Mouse (Mus musculus): ENCODE measurements around the gene Gm44502. TPM values are rescaled to one million over a fixed set of nuclear protein-coding genes. Genes with fewer than 3 reads are reported as not detected.
"Not testable (repeated sequence)": the region's sequence is repeated elsewhere in the genome, so short reads cannot be mapped to it uniquely, and the experiment has no call there.

Gene Gm44502
- total RNA-seq, 2 experiments from 2014 or later, result 0.52 TPM; not detected in 1

GRCm38 (mm10) chr15:89454857-89455256, 25.4 kb upstream of the Gm44502 start:
- no peak for DNase-seq (ENCODE audit: low spot score)

GRCm38 (mm10) chr15:89453865-89454478, 24.5 kb upstream of the Gm44502 start, which contains the start of gene Mapk8ip2:
Gene Mapk8ip2, plus strand, starts transcription at chr15:89453913.
- DNase-seq (ENCODE audit: low spot score), result no peak

GRCm38 (mm10) chr15:89452906-89453864, 23.7 kb upstream of the Gm44502 start:
- peak; percentile 45 for DNase-seq (ENCODE audit: low spot score)

GRCm38 (mm10) chr15:89442486-89443070, 13.1 kb upstream of the Gm44502 start:
- DNase-seq (ENCODE audit: low spot score), result no peak

GRCm38 (mm10) chr15:89435878-89436277, 6.4 kb upstream of the Gm44502 start:
- no peak for DNase-seq (ENCODE audit: low spot score)

- DNase-seq (ENCODE audit: low spot score), result no peak
Measured at GRCm38 (mm10) chr15:89434136-89434535, 4.6 kb upstream of the Gm44502 start.

GRCm38 (mm10) chr15:89432946-89433345, 3.5 kb upstream of the Gm44502 start:
- no peak for DNase-seq (ENCODE audit: low spot score)

- no peak for DNase-seq (ENCODE audit: low spot score)
Measured at GRCm38 (mm10) chr15:89431806-89432205, 2.3 kb upstream of the Gm44502 start.

- no peak for DNase-seq (ENCODE audit: low spot score)
Measured at GRCm38 (mm10) chr15:89431271-89431670, 1.8 kb upstream of the Gm44502 start.

- not testable (repeated sequence) for DNase-seq (ENCODE audit: low spot score)
Measured at GRCm38 (mm10) chr15:89430771-89431170, 1.3 kb upstream of the Gm44502 start.

GRCm38 (mm10) chr15:89430341-89430740, 845 bp upstream of the Gm44502 start:
- DNase-seq (ENCODE audit: low spot score), result no peak

GRCm38 (mm10) chr15:89428821-89429351, 610 bp downstream of the Gm44502 start:
- no peak for DNase-seq (ENCODE audit: low spot score)

GRCm38 (mm10) chr15:89428136-89428790, 1.2 kb downstream of the Gm44502 start:
- DNase-seq (ENCODE audit: low spot score), result no peak

- DNase-seq (ENCODE audit: low spot score), result peak; percentile 40
Measured at GRCm38 (mm10) chr15:89426716-89427115, 2.8 kb downstream of the Gm44502 start.

GRCm38 (mm10) chr15:89425711-89426121, 3.8 kb downstream of the Gm44502 start, which contains the start of gene Cpt1b:
Gene Cpt1b, minus strand, starts transcription at chr15:89425863.
- DNase-seq (ENCODE audit: low spot score), result peak; percentile 86

GRCm38 (mm10) chr15:89424621-89425020, 4.9 kb downstream of the Gm44502 start:
- no peak for DNase-seq (ENCODE audit: low spot score)

GRCm38 (mm10) chr15:89421938-89422337, 7.6 kb downstream of the Gm44502 start:
- DNase-seq (ENCODE audit: low spot score), result no peak

- DNase-seq (ENCODE audit: low spot score), result peak; percentile 49
Measured at GRCm38 (mm10) chr15:89415282-89415681, 14.2 kb downstream of the Gm44502 start.

GRCm38 (mm10) chr15:89410118-89410517, 19.4 kb downstream of the Gm44502 start, which contains the start of gene Syce3:
Gene Syce3, minus strand, starts transcription at chr15:89410503.
- DNase-seq (ENCODE audit: low spot score), result no peak

GRCm38 (mm10) chr15:89406691-89407090, 22.8 kb downstream of the Gm44502 start:
- DNase-seq (ENCODE audit: low spot score), result no peak

All from gastrocnemius, adult 18-20 months (tissue).